Mouse (Mus musculus) E14TG2a.4 (cell line): ENCODE results near the gene Dlx5.

Source experiments
- CTCF ChIP-seq: conservative IDR thresholded peaks from 2 replicates; pipeline ENCODE4 v1.5.1; 2014; ENCODE audit warnings: low read length
- NANOG ChIP-seq: IDR thresholded peaks from 2 replicates; pipeline ENCODE4 v1.6.1; 2014; ENCODE audit warnings: borderline replicate concordance, low read length, mixed read lengths

- TF ChIP-seq CTCF (no peak), NANOG (no peak)
These were observed 23.3 kb downstream of the Dlx5 start for GRCm38 (mm10) chr6:6858571-6858970.
